Mouse (Mus musculus) midbrain, embryonic 10.5 days (tissue): Measurements from ENCODE around the gene Mertk. TPM values are rescaled to one million over a fixed set of nuclear protein-coding genes. Genes with fewer than 3 reads are reported as not detected.
A peak's percentile ranks its signal among the peaks of the same experiment; 100 is the strongest.

Source experiments
- DNase-seq: peaks from one replicate; pipeline ENCODE4 v3.0.0-alpha.2; 2017; ENCODE audit warnings: low spot score
- H3K27ac ChIP-seq: fragments of 300-500 bp; sonication (generic); replicated peaks from 2 replicates; pipeline ENCODE4 v1.5.1; 2016; ENCODE audit warnings: mild to moderate bottlenecking
- H3K27me3 ChIP-seq: fragments of 300-500 bp; sonication (generic); 2 replicates; pipeline ENCODE4 v1.6.1; 2016; ENCODE audit warnings: low read depth, mild to moderate bottlenecking; ENCODE audit not compliant: poor library complexity, severe bottlenecking
- H3K36me3 ChIP-seq: fragments of 300-500 bp; sonication (generic); 2 replicates; pipeline ENCODE4 v1.6.1; 2016; ENCODE audit warnings: mild to moderate bottlenecking, moderate library complexity
- H3K4me1 ChIP-seq: fragments of 300-500 bp; sonication (generic); 2 replicates; pipeline ENCODE4 v1.6.1; 2016
- H3K4me3 ChIP-seq: fragments of 300-500 bp; sonication (generic); 2 replicates; pipeline ENCODE4 v1.5.1; 2016; ENCODE audit warnings: mild to moderate bottlenecking, moderate library complexity
- H3K9me3 ChIP-seq: fragments of 300-500 bp; sonication (generic); replicated peaks from 2 replicates; pipeline ENCODE4 v1.6.1; 2016; ENCODE audit warnings: mild to moderate bottlenecking
- WGBS: fragments of 180-500 bp; shearing (Covaris S2); methylation state at CpG from one replicate; pipeline ENCODE4 v1.1.7; 2016; 5-methylcytosine and 5-hydroxymethylcytosine counted together
- polyA plus RNA-seq: library from polyadenylated mRNA; unstranded; fragments of >200 nt; fragmentation: Nextera tagmentation; extraction: Ambion mirVana; gene quantifications from 2 replicates; pipeline ENCODE4 v1.2.1, GENCODE M21; 2016

The Mertk gene
- polyA plus RNA-seq, 1 experiment from 2014 or later = 3.1 TPM

- under 1% methylated on average over 24 of the region's 24 CpGs for WGBS
- H3K4me1 ChIP-seq = peaks cover 24% of the 10 kb centered on the region
- no peaks in the 10 kb centered on the region for H3K9me3 ChIP-seq
- H3K27me3 ChIP-seq = peaks cover 15% of the 10 kb centered on the region
- H3K4me3 ChIP-seq = peak overlapping the region; percentile 64
- no peaks in the 10 kb centered on the region for H3K36me3 ChIP-seq
- peak; percentile 53 for DNase-seq
- H3K27ac ChIP-seq = peak overlapping the region; percentile 84
Observed at GRCm38 (mm10) chr2:128699201-128699885, 587 bp downstream of the Mertk start.

GRCm38 (mm10) chr2:128704474-128704873, 5.7 kb downstream of the Mertk start:
- Histone ChIP-seq H3K36me3 (no peaks in the 10 kb centered on the region), H3K4me1 (peaks cover 6% of the 10 kb centered on the region), H3K27me3 (peaks cover 12% of the 10 kb centered on the region), H3K4me3 (no peak overlapping the region), H3K9me3 (no peaks in the 10 kb centered on the region), H3K27ac (no peak overlapping the region)
- 95% methylated on average over 3 of the region's 3 CpGs for WGBS
- no peak for DNase-seq

GRCm38 (mm10) chr2:128709264-128709663, 10.5 kb downstream of the Mertk start:
- H3K4me1 ChIP-seq = peaks cover 9% of the 10 kb centered on the region
- DNase-seq = no peak
- no peaks in the 10 kb centered on the region for H3K27me3 ChIP-seq
- 56% methylated on average over 6 of the region's 6 CpGs for WGBS
- no peak overlapping the region for H3K4me3 ChIP-seq
- no peak overlapping the region for H3K27ac ChIP-seq
- H3K9me3 ChIP-seq = no peaks in the 10 kb centered on the region
- no peaks in the 10 kb centered on the region for H3K36me3 ChIP-seq

GRCm38 (mm10) chr2:128710609-128711008, 11.9 kb downstream of the Mertk start:
- 82% methylated on average over 6 of the region's 6 CpGs for WGBS

GRCm38 (mm10) chr2:128712940-128713339, 14.2 kb downstream of the Mertk start:
- peaks cover 18% of the 10 kb centered on the region for H3K4me1 ChIP-seq
- no peak overlapping the region for H3K27ac ChIP-seq
- no peaks in the 10 kb centered on the region for H3K36me3 ChIP-seq
- no peak overlapping the region for H3K4me3 ChIP-seq
- H3K9me3 ChIP-seq = no peaks in the 10 kb centered on the region
- WGBS = 85% methylated on average over 6 of the region's 6 CpGs
- no peak for DNase-seq
- H3K27me3 ChIP-seq = no peaks in the 10 kb centered on the region

More at GRCm38 (mm10) chr2:128710609-128711008, 11.9 kb downstream of the Mertk start:
- DNase-seq = no peak
- Histone ChIP-seq H3K27ac (no peak overlapping the region), H3K36me3 (no peaks in the 10 kb centered on the region), H3K4me3 (no peak overlapping the region), H3K27me3 (no peaks in the 10 kb centered on the region), H3K4me1 (peaks cover 18% of the 10 kb centered on the region), H3K9me3 (no peaks in the 10 kb centered on the region)

GRCm38 (mm10) chr2:128713548-128714003, 14.8 kb downstream of the Mertk start:
- Histone ChIP-seq H3K36me3 (no peaks in the 10 kb centered on the region), H3K27ac (0 out of 2 replicates have a peak overlapping the region, but pooled peaks have one; percentile 17), H3K4me3 (no peak overlapping the region), H3K27me3 (no peaks in the 10 kb centered on the region), H3K4me1 (peaks cover 18% of the 10 kb centered on the region), H3K9me3 (no peaks in the 10 kb centered on the region)
- peak; percentile 41 for DNase-seq
- 76% methylated on average over 5 of the region's 5 CpGs for WGBS

- Histone ChIP-seq H3K27ac (no peak overlapping the region; the same call in 1 of the 2 replicates), H3K9me3 (no peaks in the 10 kb centered on the region), H3K27me3 (no peaks in the 10 kb centered on the region), H3K4me3 (no peak overlapping the region), H3K36me3 (no peaks in the 10 kb centered on the region), H3K4me1 (peaks cover 15% of the 10 kb centered on the region)
- WGBS = 71% methylated on average over 7 of the region's 7 CpGs
- no peak for DNase-seq
Observed at GRCm38 (mm10) chr2:128714724-128715241, 16.0 kb downstream of the Mertk start.

GRCm38 (mm10) chr2:128715979-128716378, 17.2 kb downstream of the Mertk start:
- Histone ChIP-seq H3K4me1 (peaks cover 15% of the 10 kb centered on the region), H3K9me3 (no peaks in the 10 kb centered on the region), H3K27me3 (no peaks in the 10 kb centered on the region), H3K36me3 (no peaks in the 10 kb centered on the region), H3K4me3 (no peak overlapping the region), H3K27ac (no peak overlapping the region)
- WGBS = 95% methylated on average over 1 of the region's 1 CpGs
- no peak for DNase-seq

GRCm38 (mm10) chr2:128719380-128719779, 20.6 kb downstream of the Mertk start:
- no peaks in the 10 kb centered on the region for H3K9me3 ChIP-seq
- H3K27ac ChIP-seq = no peak overlapping the region
- H3K36me3 ChIP-seq = no peaks in the 10 kb centered on the region
- no peaks in the 10 kb centered on the region for H3K27me3 ChIP-seq
- peaks cover 8% of the 10 kb centered on the region for H3K4me1 ChIP-seq
- H3K4me3 ChIP-seq = no peak overlapping the region
- DNase-seq = no peak
- 97% methylated on average over 2 of the region's 2 CpGs for WGBS

GRCm38 (mm10) chr2:128722106-128722710, 23.5 kb downstream of the Mertk start:
- Histone ChIP-seq H3K36me3 (no peaks in the 10 kb centered on the region), H3K27ac (no peak overlapping the region), H3K9me3 (no peaks in the 10 kb centered on the region), H3K4me3 (no peak overlapping the region), H3K4me1 (no peaks in the 10 kb centered on the region), H3K27me3 (no peaks in the 10 kb centered on the region)
- WGBS = 89% methylated on average over 5 of the region's 5 CpGs
- DNase-seq = no peak

GRCm38 (mm10) chr2:128726067-128726466, 27.3 kb downstream of the Mertk start:
- H3K27me3 ChIP-seq = no peaks in the 10 kb centered on the region
- no peak overlapping the region for H3K27ac ChIP-seq
- no peak for DNase-seq
- 86% methylated on average over 5 of the region's 5 CpGs for WGBS
- no peak overlapping the region for H3K4me3 ChIP-seq
- H3K36me3 ChIP-seq = no peaks in the 10 kb centered on the region
- H3K9me3 ChIP-seq = no peaks in the 10 kb centered on the region
- H3K4me1 ChIP-seq = no peaks in the 10 kb centered on the region

GRCm38 (mm10) chr2:128726626-128727025, 27.9 kb downstream of the Mertk start:
- DNase-seq = no peak
- 78% methylated on average over 7 of the region's 7 CpGs for WGBS
- Histone ChIP-seq H3K27ac (no peak overlapping the region), H3K9me3 (no peaks in the 10 kb centered on the region), H3K27me3 (no peaks in the 10 kb centered on the region), H3K4me1 (no peaks in the 10 kb centered on the region), H3K36me3 (no peaks in the 10 kb centered on the region), H3K4me3 (no peak overlapping the region)

GRCm38 (mm10) chr2:128727552-128727951, 28.8 kb downstream of the Mertk start:
- H3K27me3 ChIP-seq = no peaks in the 10 kb centered on the region
- H3K36me3 ChIP-seq = no peaks in the 10 kb centered on the region
- H3K4me1 ChIP-seq = no peaks in the 10 kb centered on the region
- no peak overlapping the region for H3K27ac ChIP-seq
- WGBS = 45% methylated on average over 3 of the region's 3 CpGs
- no peaks in the 10 kb centered on the region for H3K9me3 ChIP-seq
- DNase-seq = no peak
- H3K4me3 ChIP-seq = no peak overlapping the region
